Mouse (Mus musculus): ENCODE results near the gene Clip2.

DNA sequence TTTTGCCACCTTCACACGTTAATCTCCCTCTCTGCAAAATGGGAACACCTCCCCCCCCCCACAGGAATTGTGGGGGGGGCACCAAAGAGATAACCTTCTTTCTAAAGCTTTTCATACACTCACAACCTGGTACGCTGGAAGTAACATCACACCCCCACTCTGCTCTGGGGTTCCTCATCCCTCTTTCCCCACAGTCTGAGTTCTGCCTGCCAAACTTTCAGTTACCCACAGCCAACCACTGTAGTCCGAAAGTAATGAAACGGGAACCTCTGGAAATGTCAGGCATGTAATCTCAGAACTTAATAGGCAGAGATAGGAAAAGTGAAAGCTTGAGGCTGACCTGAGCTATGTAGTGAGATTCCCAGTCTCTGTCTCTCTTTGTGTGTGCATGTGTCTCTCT, 15.2 kb upstream of the Clip2 start:
- TF ChIP-seq CTCF (IDR thresholded peaks at IDR 0.05; ENCODE audit: borderline replicate concordance, extremely low read depth, insufficient read depth, insufficient read length) = no peak
- no peak for TF ChIP-seq POLR2A (IDR thresholded peaks at IDR 0.05; ENCODE audit: borderline replicate concordance, extremely low read depth, insufficient read depth, insufficient read length, poor library complexity, severe bottlenecking)
